Mouse (Mus musculus): ENCODE measurements around the gene Gm10638. TPM values are rescaled to one million over a fixed set of nuclear protein-coding genes. Genes with fewer than 3 reads are reported as not detected.

The Gm10638 gene
- polyA plus RNA-seq, 1 experiment from 2014 or later = 1.7 TPM

- peaks cover 28% of the 10 kb centered on the region for H3K4me1 ChIP-seq (ENCODE audit: insufficient read depth)
- DNase-seq = no peak
- H3K36me3 ChIP-seq (replicated peaks; ENCODE audit: insufficient read depth, low read length) = no peaks in the 10 kb centered on the region
- no peak for TF ChIP-seq CTCF (IDR thresholded peaks at IDR 0.05; ENCODE audit: low read depth)
- no peak for TF ChIP-seq EP300 (IDR thresholded peaks at IDR 0.05; ENCODE audit: low read depth)
- no peaks in the 10 kb centered on the region for H3K27me3 ChIP-seq (ENCODE audit: insufficient read depth, low read length)
- no peak overlapping the region for H3K4me2 ChIP-seq (ENCODE audit: low read depth, low read length)
- no peak overlapping the region for H3K9ac ChIP-seq (replicated peaks)
- no peaks in the 10 kb centered on the region for H3K9me3 ChIP-seq (ENCODE audit: low read length)
- no peak overlapping the region for H3K4me3 ChIP-seq (ENCODE audit: low read depth, low read length)
- WGBS (ENCODE audit: insufficient replicate concordance) = 77% methylated on average over 4 of the region's 4 CpGs
- no peak for ATAC-seq
- H3K27ac ChIP-seq (ENCODE audit: low read depth) = no peak overlapping the region
Measured at GRCm38 (mm10) chr8:86734171-86734570, 11.3 kb upstream of the Gm10638 start.

DNA sequence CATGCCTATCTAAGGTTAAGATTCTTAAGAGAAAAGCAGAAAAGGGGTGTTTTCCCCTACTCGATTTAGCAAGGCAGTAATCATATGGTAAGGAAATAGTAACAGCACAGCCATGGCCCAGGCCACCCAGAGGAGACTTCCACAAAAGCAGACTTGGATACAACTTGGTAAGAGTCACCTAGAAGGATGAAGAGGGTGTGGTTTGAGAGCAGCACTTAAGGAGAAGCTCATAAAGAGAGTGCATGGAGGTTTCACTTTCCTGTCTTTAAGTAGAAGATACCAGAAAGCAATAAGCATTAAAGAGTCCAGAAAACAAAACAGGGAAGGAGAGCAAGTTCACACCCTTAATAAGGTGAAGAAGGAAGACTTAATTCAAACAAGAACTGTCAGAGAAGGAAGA is 10.5 kb upstream of the Gm10638 start:
- no peak overlapping the region for H3K4me3 ChIP-seq (ENCODE audit: low read depth, low read length)
- WGBS (ENCODE audit: insufficient replicate concordance) = 63% methylated on average over 1 of the region's 1 CpGs
- H3K4me1 ChIP-seq (ENCODE audit: insufficient read depth) = peaks cover 28% of the 10 kb centered on the region
- H3K36me3 ChIP-seq (replicated peaks; ENCODE audit: insufficient read depth, low read length) = no peaks in the 10 kb centered on the region
- H3K27me3 ChIP-seq (ENCODE audit: insufficient read depth, low read length) = no peaks in the 10 kb centered on the region
- H3K9me3 ChIP-seq (ENCODE audit: low read length) = no peaks in the 10 kb centered on the region
- no peak overlapping the region for H3K4me2 ChIP-seq (ENCODE audit: low read depth, low read length)
- no peak overlapping the region for H3K27ac ChIP-seq (ENCODE audit: low read depth)
- ATAC-seq (no peak), DNase-seq (no peak)
- H3K9ac ChIP-seq (replicated peaks) = no peak overlapping the region
- TF ChIP-seq CTCF (IDR thresholded peaks at IDR 0.05; ENCODE audit: low read depth) = no peak
- no peak for TF ChIP-seq EP300 (IDR thresholded peaks at IDR 0.05; ENCODE audit: low read depth)

- Histone ChIP-seq H3K4me3 (ENCODE audit: low read depth, low read length) (no peak overlapping the region), H3K27me3 (ENCODE audit: insufficient read depth, low read length) (no peaks in the 10 kb centered on the region), H3K9me3 (ENCODE audit: low read length) (no peaks in the 10 kb centered on the region), H3K4me1 (ENCODE audit: insufficient read depth) (peaks cover 23% of the 10 kb centered on the region), H3K4me2 (ENCODE audit: low read depth, low read length) (no peak overlapping the region), H3K9ac (replicated peaks) (no peak overlapping the region), H3K36me3 (replicated peaks; ENCODE audit: insufficient read depth, low read length) (no peaks in the 10 kb centered on the region), H3K27ac (ENCODE audit: low read depth) (no peak overlapping the region)
- no peak for TF ChIP-seq CTCF (IDR thresholded peaks at IDR 0.05; ENCODE audit: low read depth)
- no peak for TF ChIP-seq EP300 (IDR thresholded peaks at IDR 0.05; ENCODE audit: low read depth)
- WGBS (ENCODE audit: insufficient replicate concordance) = 6% methylated on average over 3 of the region's 3 CpGs
- ATAC-seq (no peak), DNase-seq (no peak)
Measured at GRCm38 (mm10) chr8:86735446-86736111, 9.9 kb upstream of the Gm10638 start.

- TF ChIP-seq EP300 (IDR thresholded peaks at IDR 0.05; ENCODE audit: low read depth) = no peak
- no peak for TF ChIP-seq CTCF (IDR thresholded peaks at IDR 0.05; ENCODE audit: low read depth)
- H3K9ac ChIP-seq (replicated peaks) = no peak overlapping the region
- H3K4me3 ChIP-seq (ENCODE audit: low read depth, low read length) = no peak overlapping the region
- H3K36me3 ChIP-seq (replicated peaks; ENCODE audit: insufficient read depth, low read length) = no peaks in the 10 kb centered on the region
- no peaks in the 10 kb centered on the region for H3K9me3 ChIP-seq (ENCODE audit: low read length)
- ATAC-seq (no peak), DNase-seq (no peak)
- H3K27me3 ChIP-seq (ENCODE audit: insufficient read depth, low read length) = no peaks in the 10 kb centered on the region
- no peak overlapping the region for H3K27ac ChIP-seq (ENCODE audit: low read depth)
- no peak overlapping the region for H3K4me2 ChIP-seq (ENCODE audit: low read depth, low read length)
- H3K4me1 ChIP-seq (ENCODE audit: insufficient read depth) = peaks cover 24% of the 10 kb centered on the region
Measured at GRCm38 (mm10) chr8:86740899-86741298, 4.6 kb upstream of the Gm10638 start.

DNA sequence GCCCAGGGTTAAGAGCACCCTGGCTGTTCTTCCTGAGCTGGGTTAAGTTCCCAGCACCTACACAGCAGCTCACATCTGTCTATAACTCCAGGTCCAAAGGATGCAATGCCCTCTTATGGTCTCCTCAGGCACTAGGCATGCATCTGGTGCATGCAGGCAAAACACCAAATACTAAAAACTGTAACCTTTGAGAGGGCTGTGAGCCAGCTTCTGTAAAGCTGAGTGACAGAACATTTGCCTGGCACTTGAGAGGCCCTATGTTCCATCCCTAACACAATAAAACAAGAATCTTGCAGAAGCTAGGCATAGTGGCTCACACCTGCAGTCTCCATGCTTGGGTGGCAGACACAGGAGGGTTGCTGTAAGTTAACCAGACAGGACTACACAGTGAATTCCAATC is 3.9 kb upstream of the Gm10638 start:
- Histone ChIP-seq H3K27me3 (ENCODE audit: insufficient read depth, low read length) (no peaks in the 10 kb centered on the region), H3K36me3 (replicated peaks; ENCODE audit: insufficient read depth, low read length) (no peaks in the 10 kb centered on the region), H3K27ac (ENCODE audit: low read depth) (no peak overlapping the region), H3K9ac (replicated peaks) (no peak overlapping the region), H3K4me2 (ENCODE audit: low read depth, low read length) (no peak overlapping the region), H3K9me3 (ENCODE audit: low read length) (no peaks in the 10 kb centered on the region), H3K4me1 (ENCODE audit: insufficient read depth) (peaks cover 26% of the 10 kb centered on the region), H3K4me3 (ENCODE audit: low read depth, low read length) (no peak overlapping the region)
- TF ChIP-seq EP300 (IDR thresholded peaks at IDR 0.05; ENCODE audit: low read depth) = no peak
- ATAC-seq (no peak), DNase-seq (no peak)

DNA sequence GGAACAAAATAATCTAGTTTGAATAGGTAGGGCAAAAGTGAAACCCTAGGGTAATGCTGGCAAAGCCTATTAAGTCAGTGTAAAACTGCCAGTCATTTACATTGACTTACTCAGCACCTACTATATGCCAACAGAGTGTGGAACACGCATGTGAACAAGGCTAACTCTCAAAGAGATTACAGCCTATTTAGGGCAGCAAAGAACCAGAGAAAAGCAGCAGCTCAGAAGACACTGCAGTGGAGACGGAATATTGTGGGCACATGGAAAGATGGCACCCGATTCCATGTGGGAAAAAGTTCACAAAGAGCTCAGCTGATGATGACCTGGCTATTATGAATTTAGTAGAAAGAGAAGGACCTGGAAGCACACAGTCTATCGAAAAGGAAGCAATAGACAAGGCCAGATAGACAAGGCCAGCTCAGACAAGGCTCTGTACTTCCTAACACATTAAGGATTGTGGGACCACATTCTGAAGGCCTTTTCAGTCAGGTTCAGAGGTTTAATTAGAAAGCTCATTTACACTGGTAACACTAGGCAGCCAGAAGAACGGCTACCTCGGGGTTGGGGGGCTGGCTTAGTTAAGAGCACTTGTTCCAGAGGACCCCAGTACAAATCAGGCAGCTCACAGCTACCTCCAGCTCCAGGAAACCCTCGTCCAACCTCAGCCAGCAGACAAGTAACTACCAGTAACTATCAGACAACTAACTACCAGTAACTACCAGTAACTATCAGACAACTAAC is 2.7 kb upstream of the Gm10638 start:
- no peak overlapping the region for H3K9ac ChIP-seq (replicated peaks)
- DNase-seq = no peak
- TF ChIP-seq EP300 (IDR thresholded peaks at IDR 0.05; ENCODE audit: low read depth) (no peak), CTCF (IDR thresholded peaks at IDR 0.05; ENCODE audit: low read depth) (no peak)
- H3K27ac ChIP-seq (ENCODE audit: low read depth) = peak overlapping the region; percentile 39; the same call in 1 of the 2 replicates
- no peak for ATAC-seq
- no peaks in the 10 kb centered on the region for H3K27me3 ChIP-seq (ENCODE audit: insufficient read depth, low read length)
- H3K4me1 ChIP-seq (ENCODE audit: insufficient read depth) = peaks cover 29% of the 10 kb centered on the region
- H3K4me2 ChIP-seq (ENCODE audit: low read depth, low read length) = no peak overlapping the region
- no peaks in the 10 kb centered on the region for H3K9me3 ChIP-seq (ENCODE audit: low read length)
- no peaks in the 10 kb centered on the region for H3K36me3 ChIP-seq (replicated peaks; ENCODE audit: insufficient read depth, low read length)
- no peak overlapping the region for H3K4me3 ChIP-seq (ENCODE audit: low read depth, low read length)
- 64% methylated on average over 7 of the region's 7 CpGs for WGBS (ENCODE audit: insufficient replicate concordance)
